Mouse (Mus musculus) liver, adult 2 months (tissue): ENCODE measurements around the gene Zbtb4.

Source experiments
- CTCF ChIP-seq: fragments of 200-500 bp; IDR thresholded peaks from 2 replicates; pipeline ENCODE4 v1.5.1; 2011; ENCODE audit warnings: low read depth, low read length, control low read depth
- POLR2A ChIP-seq: fragments of 200-500 bp; IDR thresholded peaks from 2 replicates; pipeline ENCODE4 v1.6.1; 2011; ENCODE audit warnings: low read length, control low read depth; ENCODE audit not compliant: insufficient read depth; ENCODE audit errors: extremely low read depth

DNA sequence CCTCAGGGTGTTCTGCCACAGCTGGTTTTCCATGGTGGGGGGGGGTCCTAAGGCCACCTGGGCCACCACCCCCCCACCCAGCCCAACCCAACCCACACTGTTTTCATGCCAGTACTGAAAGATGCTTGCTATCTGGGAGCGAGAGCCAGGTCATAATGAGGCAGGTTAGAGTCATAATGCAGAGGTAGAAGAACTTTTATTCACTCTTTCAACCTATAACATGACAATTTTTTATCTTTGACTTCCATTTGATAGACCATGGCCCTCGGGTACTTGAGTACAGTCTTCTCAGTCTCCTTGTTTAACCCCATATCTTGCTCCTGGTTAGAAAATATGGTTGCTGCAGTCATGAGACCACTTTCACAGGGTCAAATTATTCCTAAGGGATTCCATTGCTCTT, 52.7 kb downstream of the Zbtb4 start, which contains the start of gene Spem2:
- TF ChIP-seq POLR2A (no peak), CTCF (no peak)
